Mouse (Mus musculus): Measurements from ENCODE around the gene Mfsd14b. TPM values are rescaled to one million over a fixed set of nuclear protein-coding genes. Genes with fewer than 3 reads are reported as not detected.

Gene Mfsd14b
- polyA plus RNA-seq (2014; fragmentation: Nextera tagmentation; extraction: Ambion mirVana), result 55.6 and 56.7 TPM in 2 replicates

- WGBS, result under 1% methylated on average over 60 of the region's 60 CpGs
- H3K4me3 ChIP-seq (ENCODE audit: low read depth, low read length), result peak within 1 kb of the TSS; percentile 66
- peak; percentile 94 for DNase-seq (ENCODE audit: low spot score)
Measured at GRCm38 (mm10) chr13:65112459-65113110, at the start of gene Mfsd14b. Mfsd14b (minus strand) TSS chr13:65112975.

GRCm38 (mm10) chr13:65149940-65150339, 37.2 kb upstream of the Mfsd14b start, which contains the start of gene Olfr466:
Olfr466 (plus strand) TSS chr13:65150240.
- 74% methylated on average over 1 of the region's 1 CpGs for WGBS

More at GRCm38 (mm10) chr13:65112459-65113110, at the start of gene Mfsd14b:
- Histone ChIP-seq H3K27ac (ENCODE audit: low read depth) (peak within 1 kb of the TSS; percentile 93), H3K4me2 (ENCODE audit: low read length) (peak within 1 kb of the TSS; percentile 76), H3K9ac (ENCODE audit: low read length) (peak within 1 kb of the TSS; percentile 75), H3K4me1 (replicated peaks; ENCODE audit: control insufficient read depth, insufficient read depth, low read length) (no peaks in the 10 kb centered on the region; the same call in 1 of the 2 replicates), H3K36me3 (ENCODE audit: control insufficient read depth, insufficient read depth, low read length) (no peaks in the 10 kb centered on the region), H3K27me3 (replicated peaks; ENCODE audit: control insufficient read depth, insufficient read depth, low read length) (no peaks in the 10 kb centered on the region), H3K9me3 (ENCODE audit: control insufficient read depth, low read length) (0 out of 2 replicates have a peak, but pooled peaks cover 3% of the 10 kb centered on the region)
- peak; percentile 99 for ATAC-seq (replicated peaks; ENCODE audit: low FRiP score, low TSS enrichment, low read depth)

GRCm38 (mm10) chr13:65137789-65138188, 25.0 kb upstream of the Mfsd14b start, which contains the start of gene Olfr465-ps1:
Olfr465-ps1 (plus strand) TSS chr13:65138089.
- H3K4me2 ChIP-seq (ENCODE audit: low read length), result no peak within 1 kb of the TSS
- DNase-seq (ENCODE audit: low spot score) (no peak), ATAC-seq (replicated peaks; ENCODE audit: low FRiP score, low TSS enrichment, low read depth) (no peak)
- H3K36me3 ChIP-seq (ENCODE audit: control insufficient read depth, insufficient read depth, low read length), result no peaks in the 10 kb centered on the region
- H3K27ac ChIP-seq (ENCODE audit: low read depth), result no peak within 1 kb of the TSS
- H3K4me1 ChIP-seq (replicated peaks; ENCODE audit: control insufficient read depth, insufficient read depth, low read length), result no peaks in the 10 kb centered on the region
- H3K27me3 ChIP-seq (replicated peaks; ENCODE audit: control insufficient read depth, insufficient read depth, low read length), result no peaks in the 10 kb centered on the region
- no peaks in the 10 kb centered on the region for H3K9me3 ChIP-seq (ENCODE audit: control insufficient read depth, low read length)
- H3K4me3 ChIP-seq (ENCODE audit: low read depth, low read length), result no peak within 1 kb of the TSS
- H3K9ac ChIP-seq (ENCODE audit: low read length), result no peak within 1 kb of the TSS
- 80% methylated on average over 4 of the region's 4 CpGs for WGBS

More at GRCm38 (mm10) chr13:65149940-65150339, 37.2 kb upstream of the Mfsd14b start, which contains the start of gene Olfr466:
- DNase-seq (ENCODE audit: low spot score), result no peak
- H3K36me3 ChIP-seq (ENCODE audit: control insufficient read depth, insufficient read depth, low read length), result no peaks in the 10 kb centered on the region
- no peak within 1 kb of the TSS for H3K9ac ChIP-seq (ENCODE audit: low read length)
- H3K4me2 ChIP-seq (ENCODE audit: low read length), result no peak within 1 kb of the TSS
- H3K27ac ChIP-seq (ENCODE audit: low read depth), result no peak within 1 kb of the TSS
- no peaks in the 10 kb centered on the region for H3K4me1 ChIP-seq (replicated peaks; ENCODE audit: control insufficient read depth, insufficient read depth, low read length)
- H3K27me3 ChIP-seq (replicated peaks; ENCODE audit: control insufficient read depth, insufficient read depth, low read length), result no peaks in the 10 kb centered on the region
- H3K9me3 ChIP-seq (ENCODE audit: control insufficient read depth, low read length), result no peaks in the 10 kb centered on the region
- no peak within 1 kb of the TSS for H3K4me3 ChIP-seq (ENCODE audit: low read depth, low read length)
- ATAC-seq (replicated peaks; ENCODE audit: low FRiP score, low TSS enrichment, low read depth), result no peak

DNA sequence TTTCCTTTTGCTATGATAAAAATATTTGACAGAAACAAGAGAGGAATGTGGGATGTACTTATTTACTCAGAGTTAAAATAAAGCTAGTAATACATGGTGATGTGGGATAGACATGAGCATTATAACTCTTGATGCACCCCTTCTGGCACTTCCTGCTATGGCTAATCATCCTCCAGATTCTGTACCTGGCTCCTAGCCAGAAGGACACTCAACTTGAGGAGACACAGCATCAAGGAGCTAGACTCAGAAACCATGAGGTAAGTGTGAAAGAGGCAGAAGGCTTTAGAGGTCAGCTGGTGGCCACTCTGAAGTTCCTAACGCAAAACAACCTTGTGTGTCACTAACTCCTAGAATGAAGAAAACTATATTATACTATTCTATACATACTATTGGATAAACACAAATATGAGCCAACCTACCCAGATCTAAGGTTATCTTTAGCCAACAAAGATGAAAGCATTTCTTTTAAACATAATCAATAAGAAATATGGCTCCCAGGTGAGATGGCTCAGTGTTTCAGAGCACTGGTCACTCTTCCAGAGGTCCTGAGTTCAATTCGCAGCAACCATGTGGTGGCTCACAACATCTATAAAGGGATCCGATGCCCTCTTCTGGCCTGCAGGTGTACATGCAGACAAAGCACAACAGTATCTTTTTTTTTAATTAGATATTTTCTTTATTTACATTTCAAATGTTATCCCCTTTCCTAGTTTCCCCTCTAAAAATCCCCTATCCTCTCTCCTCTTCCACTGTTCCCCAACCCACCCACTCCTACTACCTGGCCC, 14.5 kb upstream of the Mfsd14b start:
- Histone ChIP-seq H3K4me3 (ENCODE audit: low read depth, low read length) (no peak overlapping the region), H3K36me3 (ENCODE audit: control insufficient read depth, insufficient read depth, low read length) (no peaks in the 10 kb centered on the region), H3K9me3 (ENCODE audit: control insufficient read depth, low read length) (no peaks in the 10 kb centered on the region), H3K9ac (ENCODE audit: low read length) (no peak overlapping the region), H3K4me1 (replicated peaks; ENCODE audit: control insufficient read depth, insufficient read depth, low read length) (no peaks in the 10 kb centered on the region), H3K27me3 (replicated peaks; ENCODE audit: control insufficient read depth, insufficient read depth, low read length) (no peaks in the 10 kb centered on the region), H3K27ac (ENCODE audit: low read depth) (no peak overlapping the region), H3K4me2 (ENCODE audit: low read length) (no peak overlapping the region)
- ATAC-seq (replicated peaks; ENCODE audit: low FRiP score, low TSS enrichment, low read depth) (no peak), DNase-seq (ENCODE audit: low spot score) (no peak)
- 64% methylated on average over 3 of the region's 3 CpGs for WGBS

DNA sequence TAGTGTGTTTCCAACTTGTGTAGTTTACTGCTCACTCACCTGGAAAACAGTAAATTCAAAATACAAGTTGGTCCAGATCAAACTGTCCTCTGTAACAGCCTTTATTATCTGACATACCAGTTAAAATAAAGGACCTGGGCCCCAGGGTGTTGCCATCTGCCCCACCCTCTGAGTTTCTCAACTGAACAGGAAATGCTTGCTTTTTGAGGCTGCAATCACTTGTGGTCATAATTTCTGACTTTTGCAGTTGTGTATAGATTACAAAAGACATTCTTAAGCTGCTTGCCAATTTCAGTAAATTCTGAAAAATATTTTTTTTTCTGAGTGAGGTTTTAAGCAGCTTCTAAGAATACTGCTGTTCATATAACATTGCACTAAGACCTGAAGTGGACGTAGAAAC, 9.3 kb upstream of the Mfsd14b start:
- no peak overlapping the region for H3K9ac ChIP-seq (ENCODE audit: low read length)
- no peak for DNase-seq (ENCODE audit: low spot score)
- H3K4me1 ChIP-seq (replicated peaks; ENCODE audit: control insufficient read depth, insufficient read depth, low read length), result no peaks in the 10 kb centered on the region
- no peak for ATAC-seq (replicated peaks; ENCODE audit: low FRiP score, low TSS enrichment, low read depth)
- no peak overlapping the region for H3K27ac ChIP-seq (ENCODE audit: low read depth)
- no peak overlapping the region for H3K4me2 ChIP-seq (ENCODE audit: low read length)
- H3K36me3 ChIP-seq (ENCODE audit: control insufficient read depth, insufficient read depth, low read length), result no peaks in the 10 kb centered on the region
- no peaks in the 10 kb centered on the region for H3K27me3 ChIP-seq (replicated peaks; ENCODE audit: control insufficient read depth, insufficient read depth, low read length)
- 91% methylated on average over 1 of the region's 1 CpGs for WGBS
- no peaks in the 10 kb centered on the region for H3K9me3 ChIP-seq (ENCODE audit: control insufficient read depth, low read length)
- no peak overlapping the region for H3K4me3 ChIP-seq (ENCODE audit: low read depth, low read length)

DNA sequence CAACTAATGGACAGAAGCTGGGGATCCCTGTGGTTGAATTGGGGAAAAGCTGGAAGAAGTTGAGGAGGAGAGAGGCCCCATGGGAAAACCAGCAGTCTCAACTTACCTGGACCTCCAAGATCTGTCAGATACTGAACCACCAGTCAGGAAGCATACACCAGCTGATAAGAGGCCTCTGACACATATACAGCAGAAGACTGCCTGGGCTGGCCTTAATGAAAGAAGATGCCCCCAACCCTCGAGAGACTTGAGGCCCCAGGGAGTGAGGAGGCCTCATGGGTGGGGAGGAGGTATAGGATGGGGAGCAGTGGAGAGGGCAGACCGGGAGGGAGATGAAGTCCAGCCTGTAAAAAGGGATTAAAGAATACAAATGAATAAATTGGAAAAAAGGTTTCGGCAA, 8.2 kb upstream of the Mfsd14b start:
- Histone ChIP-seq H3K9me3 (ENCODE audit: control insufficient read depth, low read length) (no peaks in the 10 kb centered on the region), H3K9ac (ENCODE audit: low read length) (no peak overlapping the region), H3K27me3 (replicated peaks; ENCODE audit: control insufficient read depth, insufficient read depth, low read length) (no peaks in the 10 kb centered on the region), H3K4me1 (replicated peaks; ENCODE audit: control insufficient read depth, insufficient read depth, low read length) (no peaks in the 10 kb centered on the region), H3K4me2 (ENCODE audit: low read length) (no peak overlapping the region), H3K4me3 (ENCODE audit: low read depth, low read length) (no peak overlapping the region), H3K27ac (ENCODE audit: low read depth) (no peak overlapping the region), H3K36me3 (ENCODE audit: control insufficient read depth, insufficient read depth, low read length) (no peaks in the 10 kb centered on the region)
- 71% methylated on average over 3 of the region's 3 CpGs for WGBS
- no peak for DNase-seq (ENCODE audit: low spot score)
- ATAC-seq (replicated peaks; ENCODE audit: low FRiP score, low TSS enrichment, low read depth), result no peak

DNA sequence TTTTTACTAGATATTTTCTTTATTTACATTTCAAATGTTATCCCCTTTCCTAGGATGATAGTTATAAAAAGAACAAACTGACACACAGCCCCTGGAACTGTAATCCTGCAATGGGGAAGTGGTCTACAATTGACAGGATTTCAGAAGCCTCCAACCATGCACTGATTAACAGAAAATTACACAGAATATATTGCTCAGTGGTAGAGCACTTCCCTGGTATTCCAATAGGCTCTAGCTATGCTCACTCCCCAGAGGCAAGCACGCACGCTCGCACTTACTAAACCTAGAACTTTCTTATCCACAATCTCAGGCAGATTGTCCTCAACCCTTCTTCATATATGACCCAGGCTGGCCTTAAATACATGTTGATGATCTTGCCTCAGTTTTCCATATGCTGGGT, 464 bp upstream of the Mfsd14b start:
- Histone ChIP-seq H3K4me2 (ENCODE audit: low read length) (peak overlapping the region; percentile 76), H3K36me3 (ENCODE audit: control insufficient read depth, insufficient read depth, low read length) (no peaks in the 10 kb centered on the region), H3K27me3 (replicated peaks; ENCODE audit: control insufficient read depth, insufficient read depth, low read length) (no peaks in the 10 kb centered on the region), H3K9me3 (ENCODE audit: control insufficient read depth, low read length) (no peaks in the 10 kb centered on the region), H3K9ac (ENCODE audit: low read length) (peak overlapping the region; percentile 75), H3K4me1 (replicated peaks; ENCODE audit: control insufficient read depth, insufficient read depth, low read length) (no peaks in the 10 kb centered on the region; the same call in 1 of the 2 replicates), H3K27ac (ENCODE audit: low read depth) (peak overlapping the region; percentile 93), H3K4me3 (ENCODE audit: low read depth, low read length) (peak overlapping the region; percentile 66)
- WGBS, result 60% methylated on average over 3 of the region's 3 CpGs
- peak; percentile 31; the same call in 1 of the 2 replicates for ATAC-seq (replicated peaks; ENCODE audit: low FRiP score, low TSS enrichment, low read depth)
- no peak for DNase-seq (ENCODE audit: low spot score)

GRCm38 (mm10) chr13:65111961-65112360, 814 bp downstream of the Mfsd14b start:
- peak overlapping the region; percentile 93 for H3K27ac ChIP-seq (ENCODE audit: low read depth)
- DNase-seq (ENCODE audit: low spot score), result no peak
- H3K9ac ChIP-seq (ENCODE audit: low read length), result peak overlapping the region; percentile 75
- under 1% methylated on average over 5 of the region's 5 CpGs for WGBS
- ATAC-seq (replicated peaks; ENCODE audit: low FRiP score, low TSS enrichment, low read depth), result peak; percentile 36; the same call in 1 of the 2 replicates
- H3K4me2 ChIP-seq (ENCODE audit: low read length), result peak overlapping the region; percentile 76
- H3K9me3 ChIP-seq (ENCODE audit: control insufficient read depth, low read length), result 0 out of 2 replicates have a peak, but pooled peaks cover 3% of the 10 kb centered on the region
- H3K4me3 ChIP-seq (ENCODE audit: low read depth, low read length), result peak overlapping the region; percentile 66
- H3K4me1 ChIP-seq (replicated peaks; ENCODE audit: control insufficient read depth, insufficient read depth, low read length), result no peaks in the 10 kb centered on the region; the same call in 1 of the 2 replicates
- no peaks in the 10 kb centered on the region for H3K36me3 ChIP-seq (ENCODE audit: control insufficient read depth, insufficient read depth, low read length)
- H3K27me3 ChIP-seq (replicated peaks; ENCODE audit: control insufficient read depth, insufficient read depth, low read length), result no peaks in the 10 kb centered on the region
